Mouse (Mus musculus) embryonic facial prominence, embryonic 10.5 days (tissue): ENCODE measurements around the gene Mogat2. TPM values are rescaled to one million over a fixed set of nuclear protein-coding genes. Genes with fewer than 3 reads are reported as not detected.

Source experiments
- DNase-seq: peaks from one replicate; pipeline ENCODE4 v3.0.0-alpha.2; 2017; ENCODE audit warnings: low spot score
- H3K27ac ChIP-seq: fragments of 300-500 bp; sonication (generic); replicated peaks from 2 replicates; pipeline ENCODE4 v1.5.1; 2016; ENCODE audit warnings: mild to moderate bottlenecking
- H3K27me3 ChIP-seq: fragments of 300-500 bp; sonication (generic); replicated peaks from 2 replicates; pipeline ENCODE4 v1.6.1; 2016; ENCODE audit warnings: low read depth, mild to moderate bottlenecking; ENCODE audit not compliant: poor library complexity, severe bottlenecking
- H3K36me3 ChIP-seq: fragments of 300-500 bp; sonication (generic); replicated peaks from 2 replicates; pipeline ENCODE4 v1.6.1; 2016; ENCODE audit warnings: mild to moderate bottlenecking, moderate library complexity
- H3K4me1 ChIP-seq: fragments of 300-500 bp; sonication (generic); 2 replicates; pipeline ENCODE4 v1.6.1; 2016
- H3K4me3 ChIP-seq: fragments of 300-500 bp; sonication (generic); 2 replicates; pipeline ENCODE4 v1.5.1; 2016; ENCODE audit warnings: mild to moderate bottlenecking, moderate library complexity
- H3K9me3 ChIP-seq: fragments of 300-500 bp; sonication (generic); 2 replicates; pipeline ENCODE4 v1.6.1; 2016; ENCODE audit warnings: mild to moderate bottlenecking
- WGBS: fragments of 180-500 bp; shearing (Covaris S2); methylation state at CpG from one replicate; pipeline ENCODE4 v1.1.7; 2016; 5-methylcytosine and 5-hydroxymethylcytosine counted together
- polyA plus RNA-seq: library from polyadenylated mRNA; unstranded; fragments of >200 nt; fragmentation: Nextera tagmentation; extraction: Ambion mirVana; gene quantifications from 2 replicates; pipeline ENCODE4 v1.2.1, GENCODE M21; 2016

Mogat2 gene
- polyA plus RNA-seq, 1 experiment from 2014 or later: 38.5 TPM

DNA sequence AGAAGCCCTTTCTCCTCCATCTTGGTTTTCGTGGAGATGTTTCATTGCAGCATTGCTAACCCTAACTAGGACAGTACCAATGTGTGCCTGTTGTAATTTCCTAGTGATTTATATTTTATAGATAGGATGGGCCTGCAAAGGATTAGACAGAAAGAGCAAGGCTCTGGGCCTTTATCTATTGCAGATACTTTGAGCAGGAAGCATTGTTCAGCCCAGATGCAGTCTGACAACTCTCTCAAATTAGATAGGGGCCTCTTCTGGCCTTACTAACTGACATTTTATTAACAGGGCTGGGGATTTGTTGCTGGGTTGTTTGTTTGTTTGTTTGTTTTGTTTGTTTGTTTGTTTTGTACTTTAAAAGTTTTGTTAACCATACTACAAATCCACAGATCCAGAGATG, 25.4 kb downstream of the Mogat2 start:
- no peak overlapping the region for H3K4me3 ChIP-seq
- no peak overlapping the region for H3K27ac ChIP-seq
- no peaks in the 10 kb centered on the region for H3K36me3 ChIP-seq
- H3K9me3 ChIP-seq: no peaks in the 10 kb centered on the region
- H3K27me3 ChIP-seq: no peaks in the 10 kb centered on the region
- peaks cover 13% of the 10 kb centered on the region for H3K4me1 ChIP-seq
- no peak for DNase-seq
- WGBS: 91% methylated on average over 1 of the region's 1 CpGs

GRCm38 (mm10) chr7:99208704-99209103, 29.7 kb downstream of the Mogat2 start:
- WGBS: 93% methylated on average over 4 of the region's 4 CpGs

DNA sequence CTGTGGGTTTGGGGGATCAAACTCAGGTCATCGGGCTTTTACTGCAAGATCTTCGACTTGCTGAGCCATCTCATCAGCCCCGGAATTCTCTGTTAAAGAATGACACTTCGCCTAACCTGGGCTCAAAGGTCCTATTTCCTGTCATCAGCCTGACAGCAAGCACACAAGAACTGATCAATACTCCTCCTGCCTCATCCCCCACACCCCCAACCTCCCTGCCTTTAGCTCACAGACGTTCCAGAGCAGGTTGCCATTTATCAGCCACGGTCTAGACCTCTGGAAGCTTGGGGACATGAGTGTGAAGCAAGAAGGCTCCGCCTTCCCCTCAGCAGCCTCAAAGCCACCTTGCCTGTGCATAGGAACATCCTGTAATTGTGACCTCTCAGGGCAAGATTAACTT, 32.1 kb downstream of the Mogat2 start:
- no peak for DNase-seq
- 81% methylated on average over 7 of the region's 7 CpGs for WGBS
- H3K27me3 ChIP-seq: no peaks in the 10 kb centered on the region

More at GRCm38 (mm10) chr7:99208704-99209103, 29.7 kb downstream of the Mogat2 start:
- Histone ChIP-seq H3K4me3 (no peak overlapping the region), H3K27me3 (no peaks in the 10 kb centered on the region), H3K9me3 (no peaks in the 10 kb centered on the region), H3K36me3 (no peaks in the 10 kb centered on the region), H3K27ac (no peak overlapping the region), H3K4me1 (no peaks in the 10 kb centered on the region)
- no peak for DNase-seq

DNA sequence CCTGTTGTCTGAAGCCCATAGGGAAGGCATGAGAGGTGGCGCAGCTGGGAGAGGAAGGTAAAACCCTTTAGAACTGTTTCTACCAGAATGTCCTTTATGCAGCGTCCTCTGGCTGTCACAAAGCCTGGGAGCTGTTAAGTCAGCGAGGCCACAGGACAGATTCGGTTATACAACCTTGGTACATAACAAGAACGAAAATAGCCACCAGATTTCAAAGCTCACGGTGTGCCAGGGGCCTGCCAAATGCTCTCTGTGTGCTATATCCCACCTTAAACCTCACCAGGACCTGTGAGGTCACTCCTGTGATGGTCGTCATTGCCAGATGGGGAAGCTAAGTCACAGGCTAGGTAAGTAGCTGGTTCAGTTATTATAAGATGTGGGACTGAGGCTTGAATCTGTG, 36.3 kb downstream of the Mogat2 start:
- peaks cover 12% of the 10 kb centered on the region for H3K4me1 ChIP-seq
- DNase-seq: no peak
- no peaks in the 10 kb centered on the region for H3K27me3 ChIP-seq
- no peak overlapping the region for H3K4me3 ChIP-seq
- H3K36me3 ChIP-seq: no peaks in the 10 kb centered on the region
- no peaks in the 10 kb centered on the region for H3K9me3 ChIP-seq
- 88% methylated on average over 7 of the region's 7 CpGs for WGBS
- no peak overlapping the region for H3K27ac ChIP-seq

More for the DNA sequence above, 32.1 kb downstream of the Mogat2 start:
- no peak overlapping the region for H3K4me3 ChIP-seq
- H3K9me3 ChIP-seq: no peaks in the 10 kb centered on the region
- H3K36me3 ChIP-seq: no peaks in the 10 kb centered on the region
- 0 out of 2 replicates have a peak, but pooled peaks cover 2% of the 10 kb centered on the region for H3K4me1 ChIP-seq
- no peak overlapping the region for H3K27ac ChIP-seq

GRCm38 (mm10) chr7:99200290-99200689, 38.1 kb downstream of the Mogat2 start:
- no peaks in the 10 kb centered on the region for H3K27me3 ChIP-seq
- no peak overlapping the region for H3K4me3 ChIP-seq
- H3K27ac ChIP-seq: no peak overlapping the region
- WGBS: 39% methylated on average over 4 of the region's 4 CpGs
- H3K4me1 ChIP-seq: peaks cover 12% of the 10 kb centered on the region
- no peaks in the 10 kb centered on the region for H3K9me3 ChIP-seq
- no peaks in the 10 kb centered on the region for H3K36me3 ChIP-seq
- DNase-seq: no peak

- 83% methylated on average over 9 of the region's 9 CpGs for WGBS
These were observed 38.8 kb downstream of the Mogat2 start for GRCm38 (mm10) chr7:99199451-99200175.

GRCm38 (mm10) chr7:99198811-99199210, 39.6 kb downstream of the Mogat2 start:
- no peaks in the 10 kb centered on the region for H3K36me3 ChIP-seq
- WGBS: 92% methylated on average over 2 of the region's 2 CpGs
- H3K9me3 ChIP-seq: no peaks in the 10 kb centered on the region
- no peak overlapping the region for H3K4me3 ChIP-seq
- H3K27ac ChIP-seq: no peak overlapping the region
- H3K4me1 ChIP-seq: peaks cover 12% of the 10 kb centered on the region
- no peak for DNase-seq
- no peaks in the 10 kb centered on the region for H3K27me3 ChIP-seq

More at GRCm38 (mm10) chr7:99199451-99200175, 38.8 kb downstream of the Mogat2 start:
- Histone ChIP-seq H3K9me3 (no peaks in the 10 kb centered on the region), H3K4me3 (no peak overlapping the region), H3K36me3 (no peaks in the 10 kb centered on the region), H3K27me3 (no peaks in the 10 kb centered on the region), H3K4me1 (peaks cover 12% of the 10 kb centered on the region), H3K27ac (no peak overlapping the region)
- no peak for DNase-seq

DNA sequence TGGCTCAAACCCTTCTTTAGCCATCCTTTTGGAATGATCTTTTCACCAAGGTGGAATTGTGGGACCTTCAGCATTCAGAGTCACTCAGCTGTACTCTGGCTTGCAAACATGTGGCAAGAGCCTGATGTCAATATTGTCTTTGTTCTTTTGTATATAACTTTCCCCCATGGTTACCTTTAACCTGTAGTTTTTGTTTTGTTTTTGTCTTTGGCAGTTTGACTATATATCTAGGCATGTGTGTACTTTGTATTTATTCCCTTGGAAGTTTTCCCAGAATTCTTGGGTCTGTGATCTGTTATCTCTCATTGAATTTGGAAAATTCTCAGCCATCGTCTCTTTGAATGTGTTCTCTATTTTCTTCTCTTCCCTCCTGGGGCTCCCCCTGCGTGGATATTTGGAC, 43.9 kb downstream of the Mogat2 start:
- Histone ChIP-seq H3K27me3 (no peaks in the 10 kb centered on the region), H3K27ac (no peak overlapping the region), H3K36me3 (no peaks in the 10 kb centered on the region), H3K4me1 (no peaks in the 10 kb centered on the region), H3K9me3 (no peaks in the 10 kb centered on the region), H3K4me3 (no peak overlapping the region)
- 75% methylated on average over 2 of the region's 2 CpGs for WGBS
- no peak for DNase-seq

DNA sequence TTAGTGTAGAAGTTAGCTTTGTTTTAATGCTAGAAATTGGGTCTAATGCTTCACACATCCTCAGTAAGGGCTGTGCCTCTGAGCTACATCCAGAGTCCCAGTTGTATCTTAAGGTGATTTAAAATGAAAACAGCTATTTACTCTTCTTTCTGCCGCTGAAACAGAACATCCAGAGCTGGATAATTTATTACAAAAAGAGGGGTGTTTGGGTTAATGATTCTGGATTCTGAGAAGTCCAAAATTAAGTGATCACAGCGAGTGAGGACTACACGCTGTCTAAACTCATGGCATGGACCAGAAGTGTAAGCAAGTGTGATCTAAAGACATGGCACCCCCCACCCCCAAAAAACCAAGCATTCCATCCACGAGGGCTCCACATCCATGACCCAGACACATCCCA, 44.5 kb downstream of the Mogat2 start:
- no peak for DNase-seq
- 88% methylated on average over 4 of the region's 4 CpGs for WGBS

GRCm38 (mm10) chr7:99191411-99191810, 47.0 kb downstream of the Mogat2 start:
- H3K9me3 ChIP-seq: no peaks in the 10 kb centered on the region
- no peak overlapping the region for H3K27ac ChIP-seq
- 0 out of 2 replicates have a peak, but pooled peaks cover 3% of the 10 kb centered on the region for H3K4me1 ChIP-seq
- H3K4me3 ChIP-seq: no peak overlapping the region
- H3K27me3 ChIP-seq: 0 out of 2 replicates have a peak, but pooled peaks cover 5% of the 10 kb centered on the region
- H3K36me3 ChIP-seq: no peaks in the 10 kb centered on the region
- no peak for DNase-seq

More for the DNA sequence above, 44.5 kb downstream of the Mogat2 start:
- Histone ChIP-seq H3K4me1 (no peaks in the 10 kb centered on the region), H3K36me3 (no peaks in the 10 kb centered on the region), H3K9me3 (no peaks in the 10 kb centered on the region), H3K27ac (no peak overlapping the region), H3K27me3 (no peaks in the 10 kb centered on the region), H3K4me3 (no peak overlapping the region)

- H3K4me3 ChIP-seq: no peak overlapping the region
- 80% methylated on average over 5 of the region's 5 CpGs for WGBS
- H3K4me1 ChIP-seq: 0 out of 2 replicates have a peak, but pooled peaks cover 3% of the 10 kb centered on the region
- 0 out of 2 replicates have a peak, but pooled peaks cover 5% of the 10 kb centered on the region for H3K27me3 ChIP-seq
- no peak for DNase-seq
- no peak overlapping the region for H3K27ac ChIP-seq
- no peaks in the 10 kb centered on the region for H3K36me3 ChIP-seq
- no peaks in the 10 kb centered on the region for H3K9me3 ChIP-seq
These were observed 48.5 kb downstream of the Mogat2 start for GRCm38 (mm10) chr7:99189885-99190284.

DNA sequence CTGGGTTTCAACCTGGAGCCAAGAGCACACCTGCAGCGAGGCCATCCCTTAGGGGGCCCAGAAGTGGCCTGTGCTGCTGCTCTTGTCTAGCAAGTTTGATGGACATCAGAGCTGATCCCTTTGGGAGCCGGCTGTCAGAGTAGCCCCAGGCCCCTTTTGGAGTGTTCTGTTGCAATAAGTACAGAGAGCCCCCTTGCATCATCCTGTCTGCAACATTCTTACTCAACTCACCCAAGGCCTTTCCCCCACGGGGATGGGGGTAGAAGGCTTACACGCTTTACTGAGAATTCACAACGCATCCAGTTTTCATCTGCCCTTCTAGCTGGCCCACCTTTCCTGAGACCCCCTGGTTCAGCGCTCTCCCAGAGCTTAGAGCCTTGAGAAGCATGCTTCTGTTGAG, 49.8 kb downstream of the Mogat2 start:
- no peak for DNase-seq
- H3K27me3 ChIP-seq: peaks cover 12% of the 10 kb centered on the region
- no peaks in the 10 kb centered on the region for H3K9me3 ChIP-seq
- no peak overlapping the region for H3K27ac ChIP-seq
- H3K4me3 ChIP-seq: no peak overlapping the region
- H3K36me3 ChIP-seq: no peaks in the 10 kb centered on the region
- WGBS: 77% methylated on average over 6 of the region's 6 CpGs
- H3K4me1 ChIP-seq: peaks cover 7% of the 10 kb centered on the region; the same call in 1 of the 2 replicates

- no peaks in the 10 kb centered on the region for H3K9me3 ChIP-seq
- H3K4me1 ChIP-seq: peaks cover 18% of the 10 kb centered on the region
- no peak overlapping the region for H3K4me3 ChIP-seq
- H3K27me3 ChIP-seq: peaks cover 15% of the 10 kb centered on the region
- H3K36me3 ChIP-seq: no peaks in the 10 kb centered on the region
- DNase-seq: no peak
- WGBS: 85% methylated on average over 5 of the region's 5 CpGs
- no peak overlapping the region for H3K27ac ChIP-seq
These were observed 51.0 kb downstream of the Mogat2 start for GRCm38 (mm10) chr7:99187451-99187850.
